Mouse (Mus musculus) MEL (cell line): ENCODE measurements around the gene Dennd4a. TPM values are rescaled to one million over a fixed set of nuclear protein-coding genes. Genes with fewer than 3 reads are reported as not detected.
A peak's percentile ranks its signal among the peaks of the same experiment; 100 is the strongest.

Experiments
- DNase-seq: peaks from one replicate; pipeline ENCODE4 v3.0.0; 2011; ENCODE audit warnings: low read depth, low spot score
- H3K27ac ChIP-seq: 2 replicates; pipeline ENCODE4 v1.5.1; 2012; ENCODE audit warnings: low read depth, mild to moderate bottlenecking, control low read depth, low read length, moderate library complexity; ENCODE audit not compliant: control insufficient read depth
- H3K27me3 ChIP-seq, 2 experiments: fragments of 150-350 bp in 1 of 2; sonication (generic) in 1 of 2; 2 replicates each; pipeline ENCODE4 v1.6.1; 2012; ENCODE audit warnings: low read length in 2 of 2, mild to moderate bottlenecking in 2 of 2, improper control_type of control experiment in 1 of 2, moderate library complexity in 1 of 2; ENCODE audit not compliant: insufficient read depth in 2 of 2, control insufficient read depth in 1 of 2
- H3K36me3 ChIP-seq, 2 experiments: 2 replicates each; pipeline ENCODE4 v1.6.1; 2012 to 2014; ENCODE audit warnings: low read length in 2 of 2, improper control_type of control experiment in 1 of 2, inconsistent platforms in 1 of 2, mild to moderate bottlenecking in 1 of 2; ENCODE audit not compliant: insufficient read depth in 2 of 2, control insufficient read depth in 1 of 2
- H3K4me1 ChIP-seq, 2 experiments: fragments of 150-350 bp in 1 of 2; sonication (generic) in 1 of 2; 2 replicates each; pipeline ENCODE4 v1.6.1; 2012; ENCODE audit warnings: low read length in 2 of 2, improper control_type of control experiment in 1 of 2, mild to moderate bottlenecking in 1 of 2; ENCODE audit not compliant: insufficient read depth in 2 of 2, control insufficient read depth in 1 of 2
- H3K4me3 ChIP-seq, 2 experiments: fragments of 150-350 bp in 1 of 2; sonication (generic) in 1 of 2; 2 replicates each; pipeline ENCODE4 v1.5.1; 2012; ENCODE audit warnings: low read depth in 2 of 2, low read length in 2 of 2, mild to moderate bottlenecking in 2 of 2, moderate library complexity in 2 of 2, control low read depth in 1 of 2, improper control_type of control experiment in 1 of 2; ENCODE audit not compliant: control insufficient read depth in 1 of 2, insufficient read depth in 1 of 2
- H3K79me2 ChIP-seq: 2 replicates; pipeline ENCODE4 v1.6.1; 2012; ENCODE audit warnings: mild to moderate bottlenecking, low read length, moderate library complexity; ENCODE audit not compliant: control insufficient read depth, poor library complexity, insufficient read depth
- H3K9ac ChIP-seq: 2 replicates; pipeline ENCODE4 v1.6.1; 2012; ENCODE audit warnings: low read depth, mild to moderate bottlenecking, control low read depth, low read length, moderate library complexity; ENCODE audit not compliant: control insufficient read depth, poor library complexity, severe bottlenecking
- H3K9me3 ChIP-seq: fragments of 150-350 bp; sonication (generic); replicated peaks from 2 replicates; pipeline ENCODE4 v1.6.1; 2012; ENCODE audit warnings: mild to moderate bottlenecking, low read length, improper control_type of control experiment, moderate library complexity; ENCODE audit not compliant: insufficient read depth
- CHD2 ChIP-seq: IDR thresholded peaks from 2 replicates; pipeline ENCODE4 v1.6.1; 2011; ENCODE audit warnings: low read length, improper control_type of control experiment
- CTCF ChIP-seq, 3 experiments: IDR thresholded peaks in 2 of 3; conservative IDR thresholded peaks in 1 of 3; 2 replicates each; pipeline ENCODE4 v1.5.1; 2011 to 2012; ENCODE audit warnings: low read length in 3 of 3, low read depth in 2 of 3, mild to moderate bottlenecking in 2 of 3, improper control_type of control experiment in 1 of 3, inconsistent platforms in 1 of 3, mixed read lengths in 1 of 3, moderate library complexity in 1 of 3; ENCODE audit not compliant: control insufficient read depth in 1 of 3, insufficient read depth in 1 of 3, poor library complexity in 1 of 3, severe bottlenecking in 1 of 3
- GABPA ChIP-seq: IDR thresholded peaks from 2 replicates; pipeline ENCODE4 v1.6.1; 2012; ENCODE audit warnings: low read depth, mild to moderate bottlenecking, inconsistent platforms, low read length, improper control_type of control experiment, moderate library complexity
- GATA1 ChIP-seq: IDR thresholded peaks from 2 replicates; pipeline ENCODE4 v1.6.1; 2011; ENCODE audit warnings: low read depth, low read length, improper control_type of control experiment
- HCFC1 ChIP-seq: IDR thresholded peaks from 2 replicates; pipeline ENCODE4 v1.6.1; 2012; ENCODE audit warnings: low read depth, mild to moderate bottlenecking, inconsistent platforms, low read length, improper control_type of control experiment, moderate library complexity
- MYC ChIP-seq: IDR thresholded peaks from 2 replicates; pipeline ENCODE4 v1.6.1; 2011; ENCODE audit warnings: low read depth, mild to moderate bottlenecking, low read length, improper control_type of control experiment, moderate library complexity
- NELFE ChIP-seq: IDR thresholded peaks from 2 replicates; pipeline ENCODE4 v1.6.1; 2011; ENCODE audit warnings: low read depth, low read length, improper control_type of control experiment
- POLR2AphosphoS5 ChIP-seq: IDR thresholded peaks from 2 replicates; pipeline ENCODE4 v1.6.1; 2012; ENCODE audit warnings: low read depth, borderline replicate concordance, mild to moderate bottlenecking, inconsistent platforms, low read length, moderate library complexity, mixed read lengths
- RAD21 ChIP-seq: IDR thresholded peaks from 2 replicates; pipeline ENCODE4 v1.6.1; 2011; ENCODE audit warnings: mild to moderate bottlenecking, low read depth, low read length, improper control_type of control experiment
- SIN3A ChIP-seq: IDR thresholded peaks from 2 replicates; pipeline ENCODE4 v1.6.1; 2012; ENCODE audit warnings: low read length, improper control_type of control experiment, inconsistent platforms
- TAL1 ChIP-seq: IDR thresholded peaks from 2 replicates; pipeline ENCODE4 v1.6.1; 2012; ENCODE audit warnings: mild to moderate bottlenecking, inconsistent platforms, low read length, moderate library complexity, mixed read lengths
- TCF12 ChIP-seq: IDR thresholded peaks from 2 replicates; pipeline ENCODE4 v1.6.1; 2014; ENCODE audit warnings: low read depth, mild to moderate bottlenecking, inconsistent platforms, low read length, improper control_type of control experiment, moderate library complexity
- ZKSCAN1 ChIP-seq: IDR thresholded peaks from 2 replicates; pipeline ENCODE4 v1.6.1; 2012; ENCODE audit warnings: low read depth, mild to moderate bottlenecking, inconsistent platforms, low read length, improper control_type of control experiment, moderate library complexity
- ZNF384 ChIP-seq: IDR thresholded peaks from 2 replicates; pipeline ENCODE4 v1.6.1; 2012; ENCODE audit warnings: low read depth, mild to moderate bottlenecking, inconsistent platforms, low read length, improper control_type of control experiment
- polyA plus RNA-seq, 2 experiments: library from polyadenylated mRNA; stranded (reverse) in 1 of 2; unstranded in 1 of 2; fragments of >175 nt in 1 of 2; fragments of >200 nt in 1 of 2; gene quantifications; 2 replicates each; pipeline versions ENCODE4 v1.2.1 to v1.2.4; 2012; ENCODE audit warnings: low replicate concordance in 2 of 2, low read depth in 1 of 2; ENCODE audit not compliant: insufficient read length in 2 of 2, insufficient read depth in 1 of 2, missing spikeins in 1 of 2
- total RNA-seq: library from RNA; depleted of rRNA; stranded (reverse); fragments of 300-350 nt; gene quantifications from 2 replicates; pipeline ENCODE4 v1.2.3, GENCODE M21; 2012

The Dennd4a gene
- total and polyA plus RNA-seq, 3 experiments = 7.7 to 74.8 (median 24.9) TPM

- no peak for TF ChIP-seq CTCF (IDR thresholded peaks at IDR 0.05 in 2 of 3, conservative IDR thresholded peaks at IDR 0.05 in 1 of 3; ENCODE audit: control insufficient read depth in 1 of 3, insufficient read depth in 1 of 3, low read depth in 2 of 3, low read length in 3 of 3, poor library complexity in 1 of 3, severe bottlenecking in 1 of 3)
- peak; percentile 92 for TF ChIP-seq GATA1
- no peak for TF ChIP-seq ZNF384
- TF ChIP-seq GABPA = no peak
- peak; percentile 79 for TF ChIP-seq TCF12
- TF ChIP-seq HCFC1 = no peak
Measured at GRCm38 (mm10) chr9:64764824-64765223, 46.3 kb upstream of the Dennd4a start (continued).

GRCm38 (mm10) chr9:64766136-64766535 lies 45.0 kb upstream of the Dennd4a start:
- DNase-seq = peak; percentile 27
- Histone ChIP-seq H3K36me3 (peaks cover 0 to 10% of the 10 kb centered on the region in 2 experiments; a peak in 2 of 4 replicates), H3K79me2 (no peaks in the 10 kb centered on the region), H3K4me1 (peaks cover 0 to 11% of the 10 kb centered on the region in 2 experiments; a peak in 2 of 4 replicates), H3K9ac (no peak overlapping the region), H3K27me3 (no peaks in the 10 kb centered on the region; a peak in 2 of 4 replicates), H3K4me3 (no peak overlapping the region), H3K27ac (no peak overlapping the region), H3K9me3 (no peaks in the 10 kb centered on the region)
- TF ChIP-seq ZKSCAN1 (no peak), CTCF (IDR thresholded peaks at IDR 0.05 in 2 of 3, conservative IDR thresholded peaks at IDR 0.05 in 1 of 3; ENCODE audit: control insufficient read depth in 1 of 3, insufficient read depth in 1 of 3, low read depth in 2 of 3, low read length in 3 of 3, poor library complexity in 1 of 3, severe bottlenecking in 1 of 3) (peak; percentile 23 to 30 (median 29); a peak in 3 of 6 replicates)

- Histone ChIP-seq H3K9me3 (no peaks in the 10 kb centered on the region), H3K4me1 (peaks cover 0 to 13% of the 10 kb centered on the region in 2 experiments; a peak in 2 of 4 replicates), H3K9ac (no peak overlapping the region), H3K4me3 (no peak overlapping the region), H3K36me3 (peaks cover 0 to 10% of the 10 kb centered on the region in 2 experiments; a peak in 2 of 4 replicates), H3K79me2 (no peaks in the 10 kb centered on the region), H3K27me3 (no peaks in the 10 kb centered on the region; a peak in 1 of 4 replicates), H3K27ac (no peak overlapping the region)
- DNase-seq = no peak
- no peak for TF ChIP-seq NELFE
- no peak for TF ChIP-seq MYC
- no peak for TF ChIP-seq TAL1
- no peak for TF ChIP-seq GABPA
- TF ChIP-seq SIN3A = no peak
- no peak for TF ChIP-seq CTCF (IDR thresholded peaks at IDR 0.05 in 2 of 3, conservative IDR thresholded peaks at IDR 0.05 in 1 of 3; ENCODE audit: control insufficient read depth in 1 of 3, insufficient read depth in 1 of 3, low read depth in 2 of 3, low read length in 3 of 3, poor library complexity in 1 of 3, severe bottlenecking in 1 of 3)
- TF ChIP-seq CHD2 = no peak
- no peak for TF ChIP-seq RAD21
- no peak for TF ChIP-seq POLR2AphosphoS5
Measured at GRCm38 (mm10) chr9:64767796-64768195, 43.3 kb upstream of the Dennd4a start.
